Mouse (Mus musculus) thymus, adult 2 months (tissue): Measurements from ENCODE around the gene Cdk14.

Experiments
- CTCF ChIP-seq: fragments of 200-500 bp; IDR thresholded peaks from 2 replicates; pipeline ENCODE4 v1.5.1; 2012; ENCODE audit warnings: mild to moderate bottlenecking, control low read depth, low read length, moderate library complexity, borderline replicate concordance; ENCODE audit not compliant: control insufficient read depth, poor library complexity, insufficient read depth; ENCODE audit errors: extremely low read depth
- POLR2A ChIP-seq: fragments of 200-500 bp; IDR thresholded peaks from 2 replicates; pipeline ENCODE4 v1.6.1; 2012; ENCODE audit warnings: mild to moderate bottlenecking, low read length, control low read depth, moderate library complexity; ENCODE audit not compliant: control insufficient read depth, poor library complexity, insufficient read depth; ENCODE audit errors: extremely low read depth

GRCm38 (mm10) chr5:5333916-5334315, 86.2 kb downstream of the Cdk14 start:
- TF ChIP-seq CTCF, result no peak
- no peak for TF ChIP-seq POLR2A
